Mouse (Mus musculus): ENCODE results near the gene Auts2. TPM values are rescaled to one million over a fixed set of nuclear protein-coding genes. Genes with fewer than 3 reads are reported as not detected.

Gene Auts2
- polyA plus RNA-seq, 1 experiment from 2014 or later, result 97.2 TPM

- Histone ChIP-seq H3K9ac (replicated peaks; ENCODE audit: low read depth, low read length) (no peak overlapping the region), H3K27me3 (replicated peaks; ENCODE audit: control insufficient read depth, insufficient read depth, low read length) (no peaks in the 10 kb centered on the region), H3K9me3 (ENCODE audit: control insufficient read depth, low read length) (no peaks in the 10 kb centered on the region), H3K4me1 (replicated peaks; ENCODE audit: control insufficient read depth, insufficient read depth, low read length) (peaks cover 24% of the 10 kb centered on the region), H3K4me3 (replicated peaks; ENCODE audit: low read length) (no peak overlapping the region), H3K27ac (ENCODE audit: low read length) (no peak overlapping the region), H3K4me2 (ENCODE audit: low read length) (no peak overlapping the region), H3K36me3 (ENCODE audit: control insufficient read depth, insufficient read depth) (no peaks in the 10 kb centered on the region)
- WGBS, result 79% methylated on average over 8 of the region's 8 CpGs
- ATAC-seq, result no peak
Measured at GRCm38 (mm10) chr5:131491843-131492242, 1051.3 kb downstream of the Auts2 start.

- Histone ChIP-seq H3K27me3 (replicated peaks; ENCODE audit: control insufficient read depth, insufficient read depth, low read length) (no peaks in the 10 kb centered on the region), H3K27ac (ENCODE audit: low read length) (no peak overlapping the region), H3K4me2 (ENCODE audit: low read length) (no peak overlapping the region), H3K4me3 (replicated peaks; ENCODE audit: low read length) (no peak overlapping the region), H3K9me3 (ENCODE audit: control insufficient read depth, low read length) (no peaks in the 10 kb centered on the region), H3K36me3 (ENCODE audit: control insufficient read depth, insufficient read depth) (no peaks in the 10 kb centered on the region), H3K4me1 (replicated peaks; ENCODE audit: control insufficient read depth, insufficient read depth, low read length) (peaks cover 24% of the 10 kb centered on the region), H3K9ac (replicated peaks; ENCODE audit: low read depth, low read length) (no peak overlapping the region)
- 73% methylated on average over 2 of the region's 2 CpGs for WGBS
- ATAC-seq, result no peak
Measured at GRCm38 (mm10) chr5:131490811-131491210, 1052.3 kb downstream of the Auts2 start.

GRCm38 (mm10) chr5:131489846-131490245, 1053.3 kb downstream of the Auts2 start:
- H3K27me3 ChIP-seq (replicated peaks; ENCODE audit: control insufficient read depth, insufficient read depth, low read length), result no peaks in the 10 kb centered on the region
- WGBS, result 92% methylated on average over 7 of the region's 7 CpGs
- no peaks in the 10 kb centered on the region for H3K9me3 ChIP-seq (ENCODE audit: control insufficient read depth, low read length)
- no peak overlapping the region for H3K27ac ChIP-seq (ENCODE audit: low read length)
- no peak for ATAC-seq
- no peak overlapping the region for H3K9ac ChIP-seq (replicated peaks; ENCODE audit: low read depth, low read length)
- H3K4me2 ChIP-seq (ENCODE audit: low read length), result no peak overlapping the region
- no peak overlapping the region for H3K4me3 ChIP-seq (replicated peaks; ENCODE audit: low read length)
- peaks cover 24% of the 10 kb centered on the region for H3K4me1 ChIP-seq (replicated peaks; ENCODE audit: control insufficient read depth, insufficient read depth, low read length)
- no peaks in the 10 kb centered on the region for H3K36me3 ChIP-seq (ENCODE audit: control insufficient read depth, insufficient read depth)

- H3K9ac ChIP-seq (replicated peaks; ENCODE audit: low read depth, low read length), result no peak overlapping the region
- WGBS, result 86% methylated on average over 4 of the region's 4 CpGs
- H3K27me3 ChIP-seq (replicated peaks; ENCODE audit: control insufficient read depth, insufficient read depth, low read length), result no peaks in the 10 kb centered on the region
- no peak for ATAC-seq
- no peaks in the 10 kb centered on the region for H3K9me3 ChIP-seq (ENCODE audit: control insufficient read depth, low read length)
- no peak overlapping the region for H3K4me2 ChIP-seq (ENCODE audit: low read length)
- H3K4me1 ChIP-seq (replicated peaks; ENCODE audit: control insufficient read depth, insufficient read depth, low read length), result peaks cover 18% of the 10 kb centered on the region
- H3K36me3 ChIP-seq (ENCODE audit: control insufficient read depth, insufficient read depth), result no peaks in the 10 kb centered on the region
- no peak overlapping the region for H3K4me3 ChIP-seq (replicated peaks; ENCODE audit: low read length)
- H3K27ac ChIP-seq (ENCODE audit: low read length), result no peak overlapping the region
Measured at GRCm38 (mm10) chr5:131486527-131486926, 1056.6 kb downstream of the Auts2 start.

GRCm38 (mm10) chr5:131475278-131475677, 1067.9 kb downstream of the Auts2 start:
- no peak for ATAC-seq
- Histone ChIP-seq H3K4me3 (replicated peaks; ENCODE audit: low read length) (no peak overlapping the region), H3K27ac (ENCODE audit: low read length) (no peak overlapping the region), H3K27me3 (replicated peaks; ENCODE audit: control insufficient read depth, insufficient read depth, low read length) (no peaks in the 10 kb centered on the region), H3K4me2 (ENCODE audit: low read length) (no peak overlapping the region), H3K4me1 (replicated peaks; ENCODE audit: control insufficient read depth, insufficient read depth, low read length) (no peaks in the 10 kb centered on the region), H3K36me3 (ENCODE audit: control insufficient read depth, insufficient read depth) (peaks cover 33% of the 10 kb centered on the region), H3K9ac (replicated peaks; ENCODE audit: low read depth, low read length) (no peak overlapping the region), H3K9me3 (ENCODE audit: control insufficient read depth, low read length) (peaks cover 5% of the 10 kb centered on the region)

GRCm38 (mm10) chr5:131468609-131469008, 1074.5 kb downstream of the Auts2 start:
- ATAC-seq, result no peak
- peaks cover 43% of the 10 kb centered on the region for H3K36me3 ChIP-seq (ENCODE audit: control insufficient read depth, insufficient read depth)

GRCm38 (mm10) chr5:131466131-131466530, 1077.0 kb downstream of the Auts2 start:
- Histone ChIP-seq H3K27me3 (replicated peaks; ENCODE audit: control insufficient read depth, insufficient read depth, low read length) (no peaks in the 10 kb centered on the region), H3K9me3 (ENCODE audit: control insufficient read depth, low read length) (peaks cover 2% of the 10 kb centered on the region; the same call in 1 of the 2 replicates), H3K36me3 (ENCODE audit: control insufficient read depth, insufficient read depth) (peaks cover 33% of the 10 kb centered on the region), H3K4me1 (replicated peaks; ENCODE audit: control insufficient read depth, insufficient read depth, low read length) (peaks cover 16% of the 10 kb centered on the region), H3K9ac (replicated peaks; ENCODE audit: low read depth, low read length) (no peak overlapping the region), H3K4me3 (replicated peaks; ENCODE audit: low read length) (no peak overlapping the region), H3K4me2 (ENCODE audit: low read length) (no peak overlapping the region), H3K27ac (ENCODE audit: low read length) (no peak overlapping the region)
- ATAC-seq, result no peak
- WGBS, result 93% methylated on average over 9 of the region's 9 CpGs

More at GRCm38 (mm10) chr5:131468609-131469008, 1074.5 kb downstream of the Auts2 start:
- H3K4me1 ChIP-seq (replicated peaks; ENCODE audit: control insufficient read depth, insufficient read depth, low read length), result peaks cover 5% of the 10 kb centered on the region
- no peak overlapping the region for H3K27ac ChIP-seq (ENCODE audit: low read length)
- peaks cover 2% of the 10 kb centered on the region; the same call in 1 of the 2 replicates for H3K9me3 ChIP-seq (ENCODE audit: control insufficient read depth, low read length)
- WGBS, result 97% methylated on average over 4 of the region's 4 CpGs
- no peak overlapping the region for H3K9ac ChIP-seq (replicated peaks; ENCODE audit: low read depth, low read length)
- no peaks in the 10 kb centered on the region for H3K27me3 ChIP-seq (replicated peaks; ENCODE audit: control insufficient read depth, insufficient read depth, low read length)
- H3K4me2 ChIP-seq (ENCODE audit: low read length), result no peak overlapping the region
- H3K4me3 ChIP-seq (replicated peaks; ENCODE audit: low read length), result no peak overlapping the region

GRCm38 (mm10) chr5:131463402-131463801, 1079.7 kb downstream of the Auts2 start:
- 5% methylated on average over 6 of the region's 6 CpGs for WGBS
- H3K27me3 ChIP-seq (replicated peaks; ENCODE audit: control insufficient read depth, insufficient read depth, low read length), result no peaks in the 10 kb centered on the region
- peaks cover 2% of the 10 kb centered on the region; the same call in 1 of the 2 replicates for H3K9me3 ChIP-seq (ENCODE audit: control insufficient read depth, low read length)
- H3K36me3 ChIP-seq (ENCODE audit: control insufficient read depth, insufficient read depth), result peaks cover 27% of the 10 kb centered on the region
- no peak overlapping the region for H3K4me3 ChIP-seq (replicated peaks; ENCODE audit: low read length)
- peak overlapping the region; percentile 47 for H3K27ac ChIP-seq (ENCODE audit: low read length)
- H3K4me2 ChIP-seq (ENCODE audit: low read length), result no peak overlapping the region
- peaks cover 41% of the 10 kb centered on the region for H3K4me1 ChIP-seq (replicated peaks; ENCODE audit: control insufficient read depth, insufficient read depth, low read length)
- H3K9ac ChIP-seq (replicated peaks; ENCODE audit: low read depth, low read length), result no peak overlapping the region
- ATAC-seq, result peak; percentile 63

GRCm38 (mm10) chr5:131459951-131460350, 1083.2 kb downstream of the Auts2 start:
- Histone ChIP-seq H3K36me3 (ENCODE audit: control insufficient read depth, insufficient read depth) (peaks cover 14% of the 10 kb centered on the region), H3K27ac (ENCODE audit: low read length) (peak overlapping the region; percentile 39), H3K9me3 (ENCODE audit: control insufficient read depth, low read length) (peaks cover 2% of the 10 kb centered on the region; the same call in 1 of the 2 replicates), H3K4me3 (replicated peaks; ENCODE audit: low read length) (no peak overlapping the region), H3K9ac (replicated peaks; ENCODE audit: low read depth, low read length) (no peak overlapping the region), H3K4me1 (replicated peaks; ENCODE audit: control insufficient read depth, insufficient read depth, low read length) (peaks cover 52% of the 10 kb centered on the region), H3K4me2 (ENCODE audit: low read length) (no peak overlapping the region), H3K27me3 (replicated peaks; ENCODE audit: control insufficient read depth, insufficient read depth, low read length) (no peaks in the 10 kb centered on the region)
- 15% methylated on average over 6 of the region's 6 CpGs for WGBS
- ATAC-seq, result peak; percentile 63

- no peaks in the 10 kb centered on the region for H3K27me3 ChIP-seq (replicated peaks; ENCODE audit: control insufficient read depth, insufficient read depth, low read length)
- H3K4me2 ChIP-seq (ENCODE audit: low read length), result no peak overlapping the region
- H3K4me3 ChIP-seq (replicated peaks; ENCODE audit: low read length), result no peak overlapping the region
- H3K9ac ChIP-seq (replicated peaks; ENCODE audit: low read depth, low read length), result no peak overlapping the region
- H3K36me3 ChIP-seq (ENCODE audit: control insufficient read depth, insufficient read depth), result peaks cover 13% of the 10 kb centered on the region
- 44% methylated on average over 2 of the region's 2 CpGs for WGBS
- H3K27ac ChIP-seq (ENCODE audit: low read length), result peak overlapping the region; percentile 39
- H3K4me1 ChIP-seq (replicated peaks; ENCODE audit: control insufficient read depth, insufficient read depth, low read length), result peaks cover 52% of the 10 kb centered on the region
- no peaks in the 10 kb centered on the region for H3K9me3 ChIP-seq (ENCODE audit: control insufficient read depth, low read length)
- no peak for ATAC-seq
Measured at GRCm38 (mm10) chr5:131459549-131459948, 1083.6 kb downstream of the Auts2 start.
